Mouse (Mus musculus): ENCODE measurements at regions not wholly inside any gene's neighbourhood (a gene's known extent, or its start where the extent isn't known, plus 50 kb on each side); places are given as distances from the start of the nearest gene placed in this dataset.

DNA sequence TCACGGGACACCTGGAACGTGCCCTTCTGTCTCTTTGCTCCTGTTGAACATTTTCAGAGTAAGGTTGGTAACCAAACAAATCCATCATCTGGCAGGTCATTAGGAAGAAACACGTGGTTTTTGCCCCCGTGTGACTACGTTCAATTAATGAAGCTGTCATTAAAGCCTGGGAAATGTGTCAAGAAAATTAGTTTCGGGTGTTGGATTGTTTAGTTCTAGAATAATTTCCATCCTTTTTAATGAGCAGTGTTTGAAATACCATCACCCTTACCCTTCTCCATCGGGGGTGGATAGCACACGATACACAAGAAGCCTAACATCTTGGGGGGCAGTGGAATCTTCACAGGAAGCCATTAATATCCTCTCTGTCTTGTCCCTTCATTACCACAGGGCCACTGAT lies 107.7 kb downstream of the Far1 start:
- ATAC-seq (replicated peaks; ENCODE audit: low read depth, poor library complexity, severe bottlenecking): no peak

DNA sequence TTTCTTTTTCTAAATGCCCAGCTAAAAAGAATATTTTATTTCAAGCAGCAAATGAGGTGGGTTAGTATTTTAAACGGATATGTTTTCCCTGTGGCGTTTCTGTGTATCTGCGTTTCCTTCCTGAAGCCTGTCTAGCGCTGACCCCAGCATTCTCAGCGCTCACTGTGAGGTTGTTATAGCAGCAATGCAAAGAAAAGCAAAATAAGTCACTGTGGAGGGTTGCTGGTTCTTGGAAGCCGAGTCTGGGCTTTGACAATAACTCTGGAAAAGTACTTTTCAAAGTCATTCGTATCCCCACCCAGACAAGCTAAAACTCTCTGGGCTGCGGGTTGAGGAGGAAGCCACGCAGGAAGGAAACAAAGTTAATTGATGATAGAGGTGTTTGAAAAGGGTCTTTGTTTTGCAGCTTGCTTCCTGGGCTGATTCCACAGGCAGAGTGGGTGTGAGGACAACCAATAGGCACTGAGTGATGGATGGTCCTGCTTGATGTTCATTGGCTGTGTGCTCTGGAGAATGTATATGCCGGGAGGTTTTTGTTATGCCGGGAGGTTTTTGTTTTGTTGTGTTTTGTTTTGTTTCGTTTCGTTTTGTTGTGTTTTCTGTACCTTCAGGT lies 108.4 kb downstream of the Far1 start:
- peak; percentile 50; the same call in 1 of the 2 replicates for ATAC-seq (replicated peaks; ENCODE audit: low read depth, poor library complexity, severe bottlenecking)

DNA sequence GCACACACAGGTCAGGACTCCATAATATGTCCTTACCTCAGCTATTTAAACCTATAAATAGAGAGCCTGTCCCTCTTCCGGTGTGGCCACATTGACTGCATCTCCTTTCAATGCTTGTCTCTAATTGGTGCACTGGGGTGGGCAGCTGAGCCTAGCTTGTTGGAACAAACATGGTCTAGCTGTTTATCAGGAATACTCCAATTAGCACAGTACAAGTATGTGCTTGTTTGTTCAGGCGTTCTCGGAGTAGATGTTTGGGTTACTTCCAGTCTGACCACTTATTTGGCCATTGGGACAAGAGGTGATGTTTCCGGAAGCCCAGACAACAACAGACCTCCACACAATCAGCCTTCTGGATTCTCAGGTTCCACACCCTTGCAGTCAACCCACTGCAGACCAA lies 109.7 kb downstream of the Far1 start:
- no peak for ATAC-seq (replicated peaks; ENCODE audit: low read depth, poor library complexity, severe bottlenecking)

DNA sequence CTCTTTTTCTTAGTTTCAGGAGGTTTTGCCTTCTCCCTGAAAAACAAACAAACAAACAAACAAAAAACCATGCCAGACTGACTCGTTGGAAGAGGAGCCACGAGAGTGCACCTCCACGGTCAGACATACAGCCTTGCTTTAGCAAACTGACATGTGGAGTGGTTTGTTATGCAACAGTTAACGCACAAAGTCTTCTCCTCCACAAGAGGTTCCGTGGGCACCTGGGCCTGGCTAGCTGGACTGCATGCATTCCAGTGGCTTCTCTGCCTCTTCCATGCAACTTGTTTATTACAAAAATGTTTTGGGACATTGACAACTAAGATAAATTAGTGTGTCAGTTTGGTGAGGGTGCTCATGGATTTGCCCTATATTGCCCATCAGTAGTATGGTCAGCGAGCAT lies 110.3 kb downstream of the Far1 start:
- no peak for ATAC-seq (replicated peaks; ENCODE audit: low read depth, poor library complexity, severe bottlenecking)

DNA sequence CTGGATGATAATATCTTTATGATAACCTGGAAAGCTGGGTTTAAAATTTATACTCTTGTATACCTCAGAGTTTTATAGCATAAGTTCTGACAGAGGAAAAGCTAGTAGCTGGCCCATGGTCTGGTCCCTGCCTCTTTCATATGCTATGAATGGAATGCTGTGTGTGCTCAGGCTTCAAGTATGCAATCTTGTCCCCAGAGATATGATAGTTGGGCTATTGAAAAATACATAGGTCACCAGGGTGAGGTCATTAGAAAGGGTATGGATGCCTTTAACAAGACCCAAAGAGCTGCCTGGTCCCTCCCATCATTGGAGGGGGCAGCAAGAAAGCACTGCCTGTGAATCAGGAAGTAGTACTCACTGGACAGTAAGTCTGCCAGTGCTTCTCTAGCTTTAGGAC lies 113.1 kb downstream of the Far1 start:
- no peak for ATAC-seq (replicated peaks; ENCODE audit: low read depth, poor library complexity, severe bottlenecking)

DNA sequence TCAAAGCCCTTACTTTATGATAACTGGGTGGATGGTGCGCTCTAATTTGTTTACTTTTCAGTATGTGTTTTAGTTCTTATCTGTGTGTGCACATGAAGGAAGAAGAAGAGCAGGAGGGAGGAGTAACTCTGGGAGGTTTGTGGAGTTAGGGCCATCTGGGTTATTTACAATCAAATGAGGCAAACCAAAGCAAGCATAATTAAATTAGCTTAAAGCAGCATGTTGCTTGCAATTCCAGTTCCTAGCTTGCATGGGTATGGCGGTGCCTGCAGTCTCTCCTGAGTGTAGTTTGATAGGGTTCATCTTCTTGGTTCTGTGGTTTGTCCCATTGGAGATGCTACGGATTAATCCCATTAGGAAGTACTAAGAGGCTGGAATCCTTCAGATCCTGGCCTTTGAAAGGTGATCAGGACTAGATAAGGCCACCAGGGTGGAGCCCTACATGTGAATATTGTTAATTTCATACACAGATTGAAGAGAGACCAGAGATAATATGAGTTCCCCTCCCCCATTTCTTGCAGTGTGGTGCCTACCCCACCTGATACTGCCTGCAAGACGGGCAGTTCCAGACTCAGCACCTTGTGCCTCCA lies 123.5 kb downstream of the Far1 start:
- no peak for ATAC-seq (replicated peaks; ENCODE audit: low read depth, poor library complexity, severe bottlenecking)

DNA sequence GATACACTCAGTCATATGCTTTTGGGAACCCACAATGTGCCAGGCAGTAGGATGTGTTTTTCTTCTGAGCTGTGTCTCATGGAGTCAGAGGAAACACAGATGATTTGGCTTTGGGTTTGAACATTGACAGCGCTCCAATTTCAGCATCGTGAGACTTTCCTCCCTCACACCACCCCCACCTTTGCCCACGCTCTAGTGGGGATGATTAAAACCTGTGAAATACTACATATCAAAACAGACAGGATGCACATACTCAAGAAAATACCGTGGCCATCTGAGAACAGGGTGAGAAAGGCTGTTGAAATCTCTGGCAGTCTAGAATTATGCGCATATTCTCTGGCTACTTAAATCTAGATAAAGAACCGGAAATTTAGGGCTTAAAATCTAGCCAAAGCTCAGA lies 124.5 kb downstream of the Far1 start:
- no peak for ATAC-seq (replicated peaks; ENCODE audit: low read depth, poor library complexity, severe bottlenecking)

DNA sequence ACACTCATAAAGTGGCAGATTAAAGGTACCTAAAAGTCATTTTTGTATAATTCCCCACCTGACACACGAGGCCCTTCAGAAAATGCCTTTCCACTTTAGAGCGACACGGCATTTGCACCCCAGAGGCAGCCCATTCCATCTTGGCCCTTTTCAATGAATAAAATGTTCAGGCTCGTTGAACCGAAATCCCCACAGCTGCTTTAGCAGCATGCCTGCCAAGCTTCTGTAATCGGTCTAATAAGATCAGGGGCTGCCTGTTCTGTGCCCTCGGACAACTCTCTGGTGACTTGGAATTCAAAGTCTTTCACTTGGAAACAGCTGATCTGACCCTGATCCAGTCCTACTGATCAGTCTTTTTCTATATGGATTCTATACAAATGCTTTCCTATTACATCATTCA lies 123.3 kb upstream of the Spon1 start:
- no peak for ATAC-seq (replicated peaks; ENCODE audit: low read depth, poor library complexity, severe bottlenecking)

DNA sequence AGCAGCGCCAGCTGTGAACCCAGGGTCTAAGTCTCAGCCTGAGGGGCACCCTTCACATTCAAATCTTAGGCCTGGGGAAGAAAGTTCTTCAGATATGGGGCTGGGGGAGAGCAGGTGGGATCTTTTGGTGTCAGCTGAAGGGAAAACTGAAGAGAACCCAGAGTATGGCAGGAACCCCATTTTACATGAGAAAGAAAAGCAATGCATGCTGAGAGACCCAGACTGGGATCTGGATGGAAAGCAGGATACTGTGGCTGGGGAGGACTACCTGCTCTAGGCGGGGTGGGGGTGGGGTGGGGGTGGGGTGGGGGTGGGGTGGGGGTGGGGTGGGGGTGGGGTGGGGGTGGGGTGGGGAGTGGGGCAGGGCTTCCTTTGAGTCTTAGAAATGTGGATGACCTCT lies 115.2 kb upstream of the Spon1 start:
- no peak for ATAC-seq (replicated peaks; ENCODE audit: low read depth, poor library complexity, severe bottlenecking)

DNA sequence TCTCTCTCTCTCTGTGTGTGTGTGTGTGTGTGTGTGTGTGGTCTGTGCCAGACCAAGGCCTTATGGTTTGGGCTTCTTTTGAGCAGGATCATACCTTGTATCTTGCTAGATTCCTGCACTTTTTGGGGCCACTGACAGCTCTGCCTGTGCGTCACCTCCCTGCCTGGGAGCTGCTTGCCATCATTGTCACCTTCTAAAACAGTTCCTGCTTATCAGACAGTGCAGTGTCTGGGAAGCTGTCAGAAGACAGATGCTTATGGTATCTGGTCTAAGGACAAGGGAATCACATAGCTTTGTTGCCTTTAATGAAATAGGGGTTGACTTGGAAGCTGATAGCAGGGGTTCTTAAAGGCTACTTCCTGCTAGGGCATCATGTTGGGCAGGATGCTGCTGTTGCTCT lies 114.1 kb upstream of the Spon1 start:
- ATAC-seq (replicated peaks; ENCODE audit: low read depth, poor library complexity, severe bottlenecking): no peak

DNA sequence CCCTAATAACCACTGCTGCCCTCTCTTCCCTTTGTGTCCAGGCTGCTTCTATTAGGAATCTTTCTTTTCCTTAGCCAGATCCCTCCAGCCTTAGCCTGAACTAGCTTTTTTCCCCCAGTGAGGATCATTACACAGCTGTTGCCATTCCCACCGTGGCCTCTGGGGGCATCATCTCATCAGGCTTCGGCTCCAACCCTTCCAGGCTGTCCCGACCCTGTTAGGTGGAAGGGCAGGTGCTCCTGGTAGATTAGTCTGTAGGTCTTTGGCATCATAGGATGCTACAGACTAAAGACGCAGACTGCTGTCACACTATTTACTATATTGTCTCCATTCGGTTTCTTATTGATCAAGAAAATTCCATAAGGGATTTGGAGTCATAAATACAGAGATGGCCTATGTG lies 112.7 kb upstream of the Spon1 start:
- peak; percentile 86 for ATAC-seq (replicated peaks; ENCODE audit: low read depth, poor library complexity, severe bottlenecking)

DNA sequence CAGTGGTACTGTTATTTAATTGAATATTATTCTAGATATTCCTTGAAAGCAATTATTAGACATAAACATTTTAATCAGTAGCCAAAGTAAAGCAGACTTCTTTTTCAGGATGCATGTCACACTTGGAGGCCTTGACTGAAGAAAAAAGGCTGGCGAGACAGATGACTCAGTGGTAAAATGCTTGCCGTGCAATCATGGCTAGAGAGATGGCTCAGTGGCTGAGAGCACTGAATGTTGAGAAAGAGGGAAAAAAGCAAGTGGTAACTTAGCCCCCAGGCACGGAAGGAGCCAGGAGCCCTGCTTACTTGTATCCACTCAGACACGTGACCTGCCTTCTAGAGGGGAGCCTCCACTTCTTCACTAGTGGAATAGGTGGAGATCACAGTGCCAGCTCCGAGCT lies 110.5 kb upstream of the Spon1 start:
- no peak for ATAC-seq (replicated peaks; ENCODE audit: low read depth, poor library complexity, severe bottlenecking)

DNA sequence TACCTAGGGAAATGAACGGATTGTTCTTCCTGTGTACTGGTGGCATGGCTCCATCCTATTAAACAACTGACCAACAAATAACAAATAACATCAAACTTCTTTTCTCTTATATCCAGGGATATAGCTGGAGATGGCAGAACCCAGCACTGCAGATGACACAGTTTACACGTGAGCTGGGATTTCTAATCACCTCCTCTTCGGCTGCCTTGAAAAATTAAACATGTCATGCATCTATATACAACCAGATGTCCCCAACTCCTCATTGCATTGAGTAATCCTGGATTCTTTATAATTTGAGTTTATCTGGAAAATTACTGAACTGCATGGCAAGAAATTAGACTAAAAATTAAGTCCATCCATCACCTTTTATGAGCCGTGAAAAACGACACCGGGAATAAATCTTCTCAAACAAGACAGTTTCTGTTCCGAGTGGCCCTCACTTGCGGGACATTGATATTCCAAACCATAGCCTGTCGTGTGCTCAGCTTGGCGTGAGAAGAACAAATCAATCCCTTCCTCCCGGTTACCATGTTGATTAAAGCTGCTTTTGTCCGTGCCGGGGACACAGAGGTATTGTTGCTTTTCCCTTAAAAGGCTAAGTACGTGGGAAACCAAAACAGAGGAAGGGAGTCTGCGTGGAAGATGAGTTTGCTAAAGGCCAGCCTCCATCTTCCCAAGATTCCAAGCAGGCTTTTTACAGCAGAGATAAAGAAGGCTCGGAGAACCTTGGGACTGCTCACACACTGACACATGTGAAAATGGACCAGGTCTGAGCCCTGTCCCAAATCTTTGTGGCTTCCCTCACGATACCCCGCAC lies 92.8 kb upstream of the Spon1 start:
- no peak for ATAC-seq (replicated peaks; ENCODE audit: low read depth, poor library complexity, severe bottlenecking)

DNA sequence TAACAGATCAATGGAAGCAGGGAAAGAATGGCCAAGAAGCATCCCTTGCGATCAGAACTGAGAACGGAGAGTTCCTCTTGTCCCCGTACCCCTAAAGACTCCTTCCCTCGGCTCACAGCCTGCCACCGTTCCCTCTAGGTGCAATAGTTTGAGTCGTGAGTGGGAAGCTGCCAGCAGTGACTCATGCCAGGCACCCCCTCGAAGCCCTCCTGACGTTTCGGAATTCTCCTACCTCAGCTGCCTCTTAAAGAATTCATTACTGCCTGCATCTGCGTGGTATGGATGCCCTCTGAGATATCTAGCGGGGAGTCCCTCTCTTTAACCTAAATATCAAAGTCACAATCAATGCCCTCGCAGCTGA lies 92.2 kb upstream of the Spon1 start:
- ATAC-seq (replicated peaks; ENCODE audit: low read depth, poor library complexity, severe bottlenecking): no peak

DNA sequence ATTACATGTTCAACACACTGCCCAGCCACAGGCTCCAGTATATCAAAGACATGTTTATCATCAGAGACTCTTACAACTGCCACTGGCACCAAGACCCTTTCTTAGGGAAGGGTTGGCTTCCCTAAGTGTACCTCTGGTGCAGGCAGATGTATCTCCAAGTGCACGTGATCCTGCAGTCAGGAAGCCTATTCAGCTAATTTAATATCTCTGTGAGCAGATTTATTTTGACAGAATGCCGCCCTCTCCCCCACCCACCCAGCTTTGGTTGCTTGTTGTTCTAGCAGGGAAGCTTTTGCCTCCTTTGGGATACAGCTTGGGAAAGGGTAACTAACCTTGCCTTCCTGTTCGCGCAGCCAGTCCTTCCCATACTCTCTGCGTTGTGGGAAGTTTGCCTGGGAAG lies 83.5 kb upstream of the Spon1 start:
- ATAC-seq (replicated peaks; ENCODE audit: low read depth, poor library complexity, severe bottlenecking): no peak

DNA sequence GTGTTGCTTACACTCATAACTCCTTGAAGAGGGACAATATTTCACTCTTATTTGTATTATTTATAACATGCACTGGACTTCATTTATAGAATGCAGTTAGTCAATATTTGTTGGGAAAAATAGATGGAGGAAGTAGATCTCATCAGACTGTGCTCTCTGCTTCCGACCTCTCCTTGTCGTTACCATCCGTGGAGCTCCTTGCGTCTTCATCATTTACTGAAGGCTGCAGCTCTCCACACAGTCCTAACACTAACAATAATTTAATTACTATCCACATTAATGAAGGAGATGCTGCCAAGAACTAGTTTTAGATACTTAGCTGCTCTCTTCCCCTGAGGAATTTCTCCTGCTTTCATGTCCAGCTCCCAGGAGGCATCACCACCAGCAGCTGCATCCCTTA lies 80.4 kb upstream of the Spon1 start:
- no peak for ATAC-seq (replicated peaks; ENCODE audit: low read depth, poor library complexity, severe bottlenecking)

DNA sequence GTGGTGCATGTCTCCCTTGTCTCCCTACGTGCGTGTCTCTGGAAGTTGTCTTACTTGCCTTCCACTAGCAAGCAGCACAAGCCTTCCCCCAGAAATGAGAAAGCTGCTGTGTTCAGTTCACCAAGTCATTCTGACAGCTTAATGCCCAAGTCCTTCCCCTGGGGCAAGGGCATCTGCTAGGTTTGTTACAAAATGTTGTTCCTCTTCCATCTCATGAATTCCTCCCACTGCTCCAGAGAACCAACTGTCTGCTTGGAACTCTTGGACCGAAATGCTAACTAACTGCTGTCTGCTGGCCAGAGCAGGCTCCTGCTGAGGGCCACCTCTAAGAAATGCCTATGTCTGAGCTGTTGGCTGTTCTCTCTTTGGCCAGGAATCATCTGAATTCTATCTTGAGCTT lies 79.3 kb upstream of the Spon1 start:
- ATAC-seq (replicated peaks; ENCODE audit: low read depth, poor library complexity, severe bottlenecking): no peak

DNA sequence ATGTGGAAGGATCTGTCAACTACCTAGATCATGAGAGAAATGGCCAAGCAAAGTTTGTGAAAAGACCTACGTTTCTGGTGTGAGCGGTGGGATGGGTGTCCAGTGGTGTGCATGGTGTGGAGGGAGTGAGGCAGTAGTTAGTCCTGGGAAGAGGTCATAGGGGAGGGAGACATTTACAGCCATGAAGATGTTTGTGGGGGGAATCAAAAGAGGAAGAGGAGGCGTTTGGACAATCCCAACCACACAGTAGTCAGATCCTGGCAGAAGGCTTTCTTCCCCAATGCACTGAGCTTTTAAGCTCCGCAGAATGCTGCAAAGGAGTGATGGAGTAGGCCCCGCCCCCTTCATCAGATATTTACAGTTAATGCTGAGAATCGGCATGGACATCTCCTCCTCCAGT lies 78.2 kb upstream of the Spon1 start:
- ATAC-seq (replicated peaks; ENCODE audit: low read depth, poor library complexity, severe bottlenecking): 0 out of 2 replicates have a peak, but pooled peaks have one; percentile 22

DNA sequence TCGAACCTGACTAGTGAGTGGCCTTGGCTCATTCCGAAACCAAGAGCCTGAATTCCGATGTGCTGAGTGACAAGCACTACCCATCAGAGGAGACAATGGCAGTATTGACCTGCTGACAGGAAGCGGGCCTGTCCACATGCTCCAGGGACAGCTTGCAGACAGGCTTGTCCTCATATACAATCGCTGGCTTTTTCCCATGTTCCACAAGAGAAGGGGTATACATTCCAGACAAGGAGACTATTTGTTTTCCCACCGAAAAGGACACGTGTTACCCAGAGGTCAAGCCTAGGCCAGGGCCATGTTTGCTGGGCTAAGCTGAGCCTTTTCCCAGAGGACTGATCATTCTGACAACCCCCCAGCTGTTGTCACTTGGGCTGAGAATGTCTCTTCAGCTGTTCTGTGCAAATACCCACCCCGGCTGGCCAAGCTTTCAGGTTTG lies 77.5 kb upstream of the Spon1 start:
- ATAC-seq (replicated peaks; ENCODE audit: low read depth, poor library complexity, severe bottlenecking): no peak

DNA sequence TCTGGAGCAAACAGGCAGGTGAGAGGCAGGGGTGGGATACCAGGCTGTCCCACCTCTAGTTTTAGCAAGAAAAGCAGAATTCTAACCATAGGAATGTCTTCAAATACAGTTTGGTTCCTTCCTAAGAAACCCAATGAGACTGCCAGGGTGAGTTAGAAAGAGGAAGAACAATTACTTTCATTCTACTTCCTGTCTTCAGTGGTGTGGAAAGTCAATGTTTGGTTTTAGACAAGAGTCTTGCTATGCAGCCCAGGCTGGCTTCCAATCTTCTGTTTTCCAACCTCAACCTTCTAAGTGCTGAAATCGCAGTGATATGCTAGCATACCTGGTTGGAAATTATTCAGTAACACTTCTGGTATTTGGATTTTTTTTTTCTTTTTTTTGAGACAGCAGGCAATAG lies 77.1 kb upstream of the Spon1 start:
- ATAC-seq (replicated peaks; ENCODE audit: low read depth, poor library complexity, severe bottlenecking): peak; percentile 83

DNA sequence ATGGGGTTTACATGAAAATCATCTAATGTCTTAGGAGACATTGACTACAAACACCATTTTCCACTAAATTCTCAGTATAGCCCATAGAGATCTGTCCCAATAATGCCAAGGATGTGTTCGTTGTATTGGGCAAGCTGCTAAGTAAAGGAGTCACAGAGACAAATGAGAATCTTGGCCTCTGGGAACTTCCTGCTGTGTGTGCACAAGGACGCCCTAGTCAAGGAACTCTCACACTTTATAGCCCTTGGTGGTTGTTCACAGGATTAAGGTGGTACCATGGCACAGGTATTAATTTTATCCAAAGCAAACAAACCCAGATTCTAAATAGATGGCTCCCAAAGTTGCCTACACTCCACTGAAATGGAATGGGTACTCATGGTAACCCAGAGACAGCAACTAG lies 76.7 kb upstream of the Spon1 start:
- ATAC-seq (replicated peaks; ENCODE audit: low read depth, poor library complexity, severe bottlenecking): no peak

DNA sequence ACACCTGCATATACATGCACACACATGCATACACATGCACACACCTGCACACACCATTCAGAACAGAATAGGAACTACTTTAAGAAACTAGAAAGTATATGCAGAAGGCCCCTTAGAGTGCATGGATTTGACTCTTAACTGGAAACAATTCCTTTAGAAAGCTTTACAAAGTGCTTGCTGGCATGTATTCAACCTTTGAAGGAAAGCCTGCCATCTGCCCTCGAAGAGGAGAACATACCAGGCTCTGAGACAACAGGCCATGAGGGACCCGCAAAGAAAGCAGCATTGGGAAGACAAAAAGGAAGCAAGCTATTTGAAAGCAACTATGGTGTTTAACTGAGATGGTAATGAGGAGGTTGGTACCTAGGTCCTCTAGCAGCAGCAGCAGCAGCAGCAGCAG lies 74.0 kb upstream of the Spon1 start:
- no peak for ATAC-seq (replicated peaks; ENCODE audit: low read depth, poor library complexity, severe bottlenecking)
